Mouse (Mus musculus): ENCODE data around the gene Pptc7. TPM values are rescaled to one million over a fixed set of nuclear protein-coding genes. Genes with fewer than 3 reads are reported as not detected.

Pptc7 gene
- 25.4 and 25.6 TPM in 2 replicates for polyA plus RNA-seq (2012; rRNA removed)

GRCm38 (mm10) chr5:122284183-122285028, at the start of gene Pptc7:
TSS of gene Pptc7 (plus strand) at chr5:122284365.

GRCm38 (mm10) chr5:122263933-122264905, 19.9 kb upstream of the Pptc7 start, which contains the start of gene Tctn1:
TSS of gene Tctn1 (minus strand) at chr5:122264460.

GRCm38 (mm10) chr5:122353807-122354491, 69.8 kb downstream of the Pptc7 start, which contains the start of the genes Rad9b and Vps29:
TSS of gene Rad9b (minus strand) at chr5:122354233.
TSS of gene Vps29 (plus strand) at chr5:122354369.

GRCm38 (mm10) chr5:122371591-122372191, 87.5 kb downstream of the Pptc7 start, which contains the start of gene Gpn3:
TSS of gene Gpn3 (plus strand) at chr5:122371876.

GRCm38 (mm10) chr5:122372192-122372769, 88.1 kb downstream of the Pptc7 start, which contains the start of gene Fam216a:
TSS of gene Fam216a (minus strand) at chr5:122372364.

Other genes starting within 250 kb of the Pptc7 start
- 4.2 and 6.5 TPM in 2 replicates for gene Cux2, start 234.3 kb upstream of the Pptc7 start, polyA plus RNA-seq (2012; rRNA removed)
- gene Myl2, start 183.4 kb upstream of the Pptc7 start, polyA plus RNA-seq (2012; rRNA removed), result not detected in 2 replicates
- gene Ccdc63, start 143.5 kb upstream of the Pptc7 start, polyA plus RNA-seq (2012; rRNA removed), result not detected in 2 replicates
- 119 and 128 TPM in 2 replicates for gene Ppp1cc, start 126.1 kb upstream of the Pptc7 start, polyA plus RNA-seq (2012; rRNA removed)
- gene Hvcn1, start 77.6 kb upstream of the Pptc7 start, polyA plus RNA-seq (2012; rRNA removed), result 8.8 and 11.6 TPM in 2 replicates
- gene Tctn1, start 19.9 kb upstream of the Pptc7 start, polyA plus RNA-seq (2012; rRNA removed), result 56.6 and 63.9 TPM in 2 replicates
- gene Rad9b, start 69.9 kb downstream of the Pptc7 start, polyA plus RNA-seq (2012; rRNA removed), result 4.0 and 4.1 TPM in 2 replicates
- 26.6 and 48.7 TPM in 2 replicates for gene Vps29, start 70.0 kb downstream of the Pptc7 start, polyA plus RNA-seq (2012; rRNA removed)
- 74.3 and 78.9 TPM in 2 replicates for gene Gpn3, start 87.5 kb downstream of the Pptc7 start, polyA plus RNA-seq (2012; rRNA removed)
- gene Fam216a, start 88.0 kb downstream of the Pptc7 start, polyA plus RNA-seq (2012; rRNA removed), result 42.6 and 45.6 TPM in 2 replicates
- gene Arpc3, start 107.5 kb downstream of the Pptc7 start, polyA plus RNA-seq (2012; rRNA removed), result 74.5 and 83.4 TPM in 2 replicates
- 54.2 and 59.0 TPM in 2 replicates for gene Anapc7, start 137.3 kb downstream of the Pptc7 start, polyA plus RNA-seq (2012; rRNA removed)
- gene Atp2a2, start 217.9 kb downstream of the Pptc7 start, polyA plus RNA-seq (2012; rRNA removed), result 99.6 and 109 TPM in 2 replicates

Data from ovary, adult 2 months (tissue).